Mouse (Mus musculus) limb, embryonic 14.5 days (tissue): ENCODE measurements at regions not wholly inside any gene's neighbourhood (a gene's known extent, or its start where the extent isn't known, plus 50 kb on each side); places are given as distances from the start of the nearest gene placed in this dataset.

Experiments
- ATAC-seq: fragments of 200-750 bp; cut with Nextera tagmentation; 2 replicates; pipeline ENCODE4 v1.8.0; 2017; ENCODE audit warnings: low read depth, moderate number of reproducible peaks, moderate TSS enrichment; ENCODE audit not compliant: low FRiP score
- DNase-seq: peaks from one replicate; pipeline ENCODE4 v3.0.0-alpha.2; 2015; ENCODE audit warnings: low spot score
- H3K27ac ChIP-seq: fragments of 300-500 bp; sonication (generic); replicated peaks from 2 replicates; pipeline ENCODE4 v1.5.1; 2014; ENCODE audit warnings: low read depth, mild to moderate bottlenecking, low read length, moderate library complexity, mixed read lengths
- H3K27me3 ChIP-seq: fragments of 300-500 bp; sonication (generic); 2 replicates; pipeline ENCODE4 v1.6.1; 2014; ENCODE audit warnings: low read length, mixed read lengths; ENCODE audit not compliant: control insufficient read depth, insufficient read depth
- H3K36me3 ChIP-seq: fragments of 300-500 bp; sonication (generic); 2 replicates; pipeline ENCODE4 v1.6.1; 2014; ENCODE audit warnings: mild to moderate bottlenecking, low read length, moderate library complexity, mixed read lengths; ENCODE audit not compliant: control insufficient read depth, insufficient read depth
- H3K4me1 ChIP-seq: fragments of 300-500 bp; sonication (generic); 2 replicates; pipeline ENCODE4 v1.6.1; 2014; ENCODE audit warnings: antibody characterized with exemption, low read length, mixed read lengths; ENCODE audit not compliant: control insufficient read depth, insufficient read depth
- H3K4me2 ChIP-seq: fragments of 300-500 bp; sonication (generic); replicated peaks from 2 replicates; pipeline ENCODE4 v1.6.1; 2014; ENCODE audit warnings: low read depth, mild to moderate bottlenecking, low read length, moderate library complexity; ENCODE audit not compliant: severe bottlenecking
- H3K4me3 ChIP-seq: fragments of 300-500 bp; sonication (generic); replicated peaks from 2 replicates; pipeline ENCODE4 v1.5.1; 2014; ENCODE audit warnings: low read length
- H3K9ac ChIP-seq: fragments of 300-500 bp; sonication (generic); 2 replicates; pipeline ENCODE4 v1.6.1; 2014; ENCODE audit warnings: mild to moderate bottlenecking, low read depth, low read length, moderate library complexity; ENCODE audit not compliant: severe bottlenecking
- H3K9me3 ChIP-seq: fragments of 300-500 bp; sonication (generic); 2 replicates; pipeline ENCODE4 v1.6.1; 2016; ENCODE audit warnings: low read length; ENCODE audit not compliant: control insufficient read depth
- POLR2A ChIP-seq: fragments of 200-500 bp; IDR thresholded peaks from 2 replicates; pipeline ENCODE4 v1.8.0; 2012; ENCODE audit warnings: inconsistent platforms, mild to moderate bottlenecking, moderate library complexity, borderline replicate concordance; ENCODE audit not compliant: insufficient read depth, insufficient read length; ENCODE audit errors: extremely low read depth
- WGBS: fragments of 180-500 bp; shearing (Covaris S2); extraction: QIAGEN DNeasy Blood & Tissue Kit; methylation state at CpG from one replicate; pipeline ENCODE4 v1.1.7; 2014; 5-methylcytosine and 5-hydroxymethylcytosine counted together

GRCm38 (mm10) chr17:45966736-45967135, 65.4 kb downstream of the Vegfa start:
- no peak for DNase-seq
- Histone ChIP-seq H3K4me3 (no peak overlapping the region), H3K9ac (no peak overlapping the region), H3K27me3 (no peaks in the 10 kb centered on the region), H3K9me3 (no peaks in the 10 kb centered on the region), H3K4me1 (peaks cover 8% of the 10 kb centered on the region), H3K27ac (no peak overlapping the region), H3K36me3 (no peaks in the 10 kb centered on the region), H3K4me2 (no peak overlapping the region)
- TF ChIP-seq POLR2A = no peak
- ATAC-seq = no peak
- 27% methylated on average over 4 of the region's 4 CpGs for WGBS

- no peak overlapping the region for H3K27ac ChIP-seq
- DNase-seq (no peak), ATAC-seq (no peak)
- no peak overlapping the region for H3K4me3 ChIP-seq
- TF ChIP-seq POLR2A = no peak
- H3K36me3 ChIP-seq = no peaks in the 10 kb centered on the region
- H3K9ac ChIP-seq = no peak overlapping the region
- no peak overlapping the region for H3K4me2 ChIP-seq
- no peaks in the 10 kb centered on the region for H3K27me3 ChIP-seq
- no peaks in the 10 kb centered on the region for H3K9me3 ChIP-seq
- H3K4me1 ChIP-seq = peaks cover 8% of the 10 kb centered on the region
Measured at GRCm38 (mm10) chr17:45964031-45964430, 68.1 kb downstream of the Vegfa start.

- ATAC-seq = no peak
- 35% methylated on average over 3 of the region's 3 CpGs for WGBS
- Histone ChIP-seq H3K4me2 (no peak overlapping the region), H3K9ac (no peak overlapping the region), H3K27me3 (no peaks in the 10 kb centered on the region), H3K4me1 (peaks cover 8% of the 10 kb centered on the region), H3K36me3 (no peaks in the 10 kb centered on the region), H3K27ac (no peak overlapping the region), H3K4me3 (no peak overlapping the region), H3K9me3 (no peaks in the 10 kb centered on the region)
- no peak for DNase-seq
- TF ChIP-seq POLR2A = no peak
Measured at GRCm38 (mm10) chr17:45963332-45963731, 68.8 kb downstream of the Vegfa start.

DNA sequence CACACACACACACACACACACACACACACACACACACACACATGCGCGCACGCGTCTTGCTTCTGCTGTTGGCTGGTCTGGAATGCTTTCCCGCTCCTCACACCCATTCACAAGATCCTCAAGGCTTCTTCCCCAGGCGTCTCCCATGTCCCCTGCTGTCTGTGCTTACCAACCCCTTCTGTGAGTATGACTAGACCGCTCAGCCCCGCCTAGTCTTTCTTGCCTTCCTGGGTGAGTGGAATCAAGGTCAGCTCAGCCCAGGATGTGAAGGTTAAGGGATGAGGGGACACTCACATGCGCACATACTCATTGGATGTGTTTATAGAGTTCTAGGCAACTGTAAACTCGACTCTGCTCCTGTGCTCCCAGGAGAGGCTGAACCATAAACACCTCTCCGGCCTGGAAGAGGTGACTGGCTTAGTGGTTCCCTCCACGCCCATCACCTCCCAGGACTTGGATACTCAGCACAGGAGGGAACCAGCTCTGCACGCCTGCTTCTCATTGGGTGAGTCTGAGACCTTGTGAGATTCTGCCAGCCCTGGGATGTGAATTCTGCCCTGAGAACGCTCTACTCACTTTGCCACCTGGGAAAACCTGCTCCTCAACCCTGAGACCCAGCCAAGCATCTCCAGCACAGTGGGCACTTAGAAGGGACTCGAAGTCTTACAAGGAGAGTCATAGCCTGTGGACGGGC, 70.4 kb downstream of the Vegfa start:
- H3K36me3 ChIP-seq = no peaks in the 10 kb centered on the region
- no peak for TF ChIP-seq POLR2A

GRCm38 (mm10) chr17:45958094-45958881, 73.9 kb downstream of the Vegfa start:
- no peak overlapping the region for H3K9ac ChIP-seq
- no peak overlapping the region for H3K4me3 ChIP-seq
- H3K27me3 ChIP-seq = no peaks in the 10 kb centered on the region
- no peaks in the 10 kb centered on the region for H3K9me3 ChIP-seq
- ATAC-seq (no peak), DNase-seq (peak; percentile 20)
- H3K36me3 ChIP-seq = no peaks in the 10 kb centered on the region
- H3K4me2 ChIP-seq = no peak overlapping the region
- 75% methylated on average over 7 of the region's 7 CpGs for WGBS
- H3K4me1 ChIP-seq = peaks cover 6% of the 10 kb centered on the region; the same call in 1 of the 2 replicates
- TF ChIP-seq POLR2A = no peak
- H3K27ac ChIP-seq = no peak overlapping the region

More for the DNA sequence above, 70.4 kb downstream of the Vegfa start:
- Histone ChIP-seq H3K9ac (no peak overlapping the region), H3K4me2 (no peak overlapping the region), H3K27ac (no peak overlapping the region), H3K27me3 (no peaks in the 10 kb centered on the region), H3K9me3 (no peaks in the 10 kb centered on the region), H3K4me3 (no peak overlapping the region), H3K4me1 (peaks cover 3% of the 10 kb centered on the region)
- WGBS = 67% methylated on average over 16 of the region's 16 CpGs
- ATAC-seq (no peak), DNase-seq (no peak)
